In the genomic region with DNA sequence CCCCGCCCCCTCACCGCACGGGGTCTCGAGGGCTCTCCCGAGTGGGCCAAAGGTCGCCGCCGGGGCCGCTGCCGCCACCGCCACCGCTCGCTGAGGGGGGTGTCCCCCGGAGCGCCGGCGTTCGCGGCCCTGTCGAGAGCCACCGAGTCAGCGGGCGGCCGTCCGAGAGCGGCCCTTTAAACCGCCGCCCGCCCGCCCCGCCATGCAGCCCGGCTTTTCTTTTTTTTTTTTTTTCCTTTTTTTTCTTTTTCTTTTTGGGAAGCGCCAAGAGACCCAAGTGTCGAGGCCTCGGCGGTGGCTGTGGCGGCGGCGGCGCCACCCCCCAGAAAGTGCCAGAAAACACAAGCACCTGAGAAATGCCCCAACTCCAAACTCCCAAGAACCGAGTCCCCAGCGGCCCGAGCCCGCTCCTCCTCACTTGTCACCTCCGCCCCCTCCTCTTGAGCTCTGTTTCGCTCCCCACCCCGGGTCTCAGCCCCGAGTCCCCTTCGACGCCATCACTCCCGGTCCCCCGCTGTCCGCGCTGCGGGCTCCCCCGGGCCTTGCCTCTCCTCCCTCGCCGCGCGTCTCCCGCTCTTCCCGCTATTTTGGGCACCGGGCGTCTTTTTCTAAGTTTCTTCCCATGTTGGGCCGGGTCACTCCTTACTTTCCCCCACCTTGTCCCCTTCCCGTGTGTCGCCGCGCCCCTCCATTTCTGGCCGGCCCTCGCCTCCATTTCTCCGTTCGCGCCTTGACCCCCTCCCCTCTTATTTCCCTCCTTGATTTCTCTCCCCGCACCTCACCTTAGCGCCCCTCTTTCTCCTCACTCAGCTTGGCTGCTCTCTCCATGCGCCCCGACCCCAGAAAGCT, we compare ENCODE assay signal across 8 mouse cellular contexts. TPM values are rescaled to one million over a fixed set of nuclear protein-coding genes. Genes with fewer than 3 reads are reported as not detected.
A peak's percentile ranks its signal among the peaks of the same experiment; 100 is the strongest.
DNase-seq lines count a peak whose midpoint lies in the region; ATAC-seq and TF ChIP-seq lines count a peak whose summit lies in the region.

No protein-coding gene starts in this region.

- no peak overlapping the region for H3K9ac ChIP-seq in liver, embryonic 14.5 days (replicated peaks)
- peak overlapping the region; percentile 30; the same call in 1 of the 2 replicates for H3K9ac ChIP-seq in neural tube, embryonic 15.5 days (replicated peaks)

- no peaks in the 10 kb centered on the region for H3K4me1 ChIP-seq in liver, embryonic 14.5 days (replicated peaks; ENCODE audit: control insufficient read depth in 2 of 2, insufficient read depth in 2 of 2, low read length in 1 of 2)
- H3K4me1 ChIP-seq in neural tube, embryonic 15.5 days, result peaks cover 13% of the 10 kb centered on the region

- H3K9me3 ChIP-seq in liver, embryonic 14.5 days (ENCODE audit: control insufficient read depth, low read length), result no peaks in the 10 kb centered on the region; the same call in 1 of the 2 replicates
- no peaks in the 10 kb centered on the region for H3K9me3 ChIP-seq in neural tube, embryonic 15.5 days (replicated peaks)

- H3K4me2 ChIP-seq in liver, embryonic 14.5 days (ENCODE audit: low read depth), result peak overlapping the region; percentile 69
- H3K4me2 ChIP-seq in neural tube, embryonic 15.5 days, result peak overlapping the region; percentile 76

- WGBS in liver, embryonic 14.5 days (ENCODE audit: insufficient replicate concordance), result 21% methylated on average over 75 of the region's 78 CpGs
- WGBS in neural tube, embryonic 15.5 days, result 21% methylated on average over 62 of the region's 78 CpGs

- peak overlapping the region; percentile 49 to 50 for H3K4me3 ChIP-seq in liver, embryonic 14.5 days (ENCODE audit: insufficient read depth in 1 of 2, low read depth in 2 of 2, low read length in 2 of 2)
- peak overlapping the region; percentile 52 for H3K4me3 ChIP-seq in neural tube, embryonic 15.5 days (replicated peaks)

- H3K27ac ChIP-seq in liver, embryonic 14.5 days, result no peak overlapping the region
- no peak overlapping the region for H3K27ac ChIP-seq in neural tube, embryonic 15.5 days (replicated peaks)

- ATAC-seq in liver, embryonic 14.5 days (ENCODE audit: insufficient read depth), result peak; percentile 38; the same call in 1 of the 2 replicates
- ATAC-seq in neural tube, embryonic 15.5 days (ENCODE audit: low FRiP score), result no peak

- peak; percentile 5 to 8 for DNase-seq in lung, adult 18-20 months
- DNase-seq in lung, postnatal 25 days (ENCODE audit: low spot score), result no peak
- DNase-seq in cerebellum, postnatal 10 days, result peak; percentile 25 to 27
- DNase-seq in heart, postnatal 4 days, result peak; percentile 15
- no peak for DNase-seq in liver, embryonic 14.5 days (ENCODE audit: low read depth in 3 of 3, low spot score in 3 of 3)
- DNase-seq in right cerebral cortex, adult 18-20 months, result no peak
- DNase-seq in left cerebral cortex, postnatal 14 days (ENCODE audit: low spot score in 2 of 2), result no peak

- no peak for TF ChIP-seq CTCF in liver, embryonic 14.5 days (IDR thresholded peaks at IDR 0.05; ENCODE audit: low read depth)

- TF ChIP-seq EP300 in liver, embryonic 14.5 days (IDR thresholded peaks at IDR 0.05; ENCODE audit: low read depth), result no peak

- no peaks in the 10 kb centered on the region for H3K36me3 ChIP-seq in liver, embryonic 14.5 days (replicated peaks; ENCODE audit: control insufficient read depth, insufficient read depth, low read depth)
- no peaks in the 10 kb centered on the region for H3K36me3 ChIP-seq in neural tube, embryonic 15.5 days

- H3K27me3 ChIP-seq in liver, embryonic 14.5 days (ENCODE audit: control insufficient read depth, insufficient read depth, low read length), result peaks cover 23% of the 10 kb centered on the region
- peaks cover 50% of the 10 kb centered on the region for H3K27me3 ChIP-seq in neural tube, embryonic 15.5 days (replicated peaks)

- intact Hi-C loops in left cerebral cortex, postnatal 14 days (cut with DNase I), result loop anchor here (2.0 kb wide), 2 partner anchors 55 to 107 kb away; no protein-coding TSS in a partner anchor

RNA-seq across cellular contexts. Expression of gene Tsc22d3, which starts 0.7 kb away (rescaled TPM):
- total RNA-seq in heart, postnatal 4 days (2021), result 100 to 1,000 TPM; 101 to 105 TPM
- polyA plus RNA-seq in liver, embryonic 14.5 days (2012; rRNA removed), result 4.3 and 5.1 TPM in 2 replicates
- 10.6 TPM in 2 replicates for polyA plus RNA-seq in liver, embryonic 14.5 days (2014; fragmentation: Nextera tagmentation; extraction: Ambion mirVana)
- 128 and 132 TPM in 2 replicates for polyA plus RNA-seq in neural tube, embryonic 15.5 days (2015; fragmentation: Nextera tagmentation; extraction: Ambion mirVana)
- 100 to 1,000 TPM in 1 of 2 experiments, 10 to 100 TPM in 1; 85.9 to 126 TPM for total RNA-seq in left cerebral cortex, postnatal 14 days (2021)

Comparison
In these comparisons a context has a peak if more than half of its experiments do, and no peak if none do; other contexts are left out.
1. DNase-seq: peak in lung, adult 18-20 months (2 of 2), cerebellum, postnatal 10 days (2 of 2) and heart, postnatal 4 days (single experiment); none in lung, postnatal 25 days (single experiment), liver, embryonic 14.5 days (0 of 3), right cerebral cortex, adult 18-20 months (single experiment) and left cerebral cortex, postnatal 14 days (0 of 2).